Mouse (Mus musculus) liver, embryonic 14.5 days (tissue): ENCODE measurements at regions not wholly inside any gene's neighbourhood (a gene's known extent, or its start where the extent isn't known, plus 50 kb on each side); places are given as distances from the start of the nearest gene placed in this dataset.

ENCODE experiments used
- ATAC-seq: fragments of 200-750 bp; cut with Nextera tagmentation; 2 replicates; pipeline ENCODE4 v1.8.0; 2017; ENCODE audit warnings: moderate number of reproducible peaks, mild to moderate bottlenecking, moderate library complexity; ENCODE audit not compliant: insufficient read depth
- DNase-seq, 3 experiments: peaks; one replicate each; pipeline ENCODE4 v3.0.0-alpha.2; 2012 to 2013; ENCODE audit warnings: low read depth in 3 of 3, low spot score in 3 of 3
- H3K27ac ChIP-seq: fragments of 300-500 bp; sonication (generic); 2 replicates; pipeline ENCODE4 v1.5.1; 2014; ENCODE audit warnings: moderate library complexity, mild to moderate bottlenecking, control low read depth, inconsistent platforms
- H3K27me3 ChIP-seq: fragments of 300-500 bp; sonication (generic); 2 replicates; pipeline ENCODE4 v1.6.1; 2014; ENCODE audit warnings: mild to moderate bottlenecking, low read length, moderate library complexity; ENCODE audit not compliant: control insufficient read depth, insufficient read depth
- H3K36me3 ChIP-seq: fragments of 300-500 bp; sonication (generic); replicated peaks from 2 replicates; pipeline ENCODE4 v1.6.1; 2014; ENCODE audit warnings: low read depth; ENCODE audit not compliant: control insufficient read depth, insufficient read depth
- H3K4me1 ChIP-seq, 2 experiments: fragments of 200-500 bp in 1 of 2; fragments of 300-500 bp in 1 of 2; sonication (generic) in 1 of 2; replicated peaks; 2 replicates each; pipeline ENCODE4 v1.6.1; 2012 to 2014; ENCODE audit warnings: antibody characterized with exemption in 1 of 2, inconsistent platforms in 1 of 2, low read length in 1 of 2; ENCODE audit not compliant: control insufficient read depth in 2 of 2, insufficient read depth in 2 of 2
- H3K4me2 ChIP-seq: fragments of 300-500 bp; sonication (generic); 2 replicates; pipeline ENCODE4 v1.6.1; 2014; ENCODE audit warnings: low read depth, mild to moderate bottlenecking, control low read depth, moderate library complexity
- H3K4me3 ChIP-seq, 2 experiments: fragments of 200-500 bp in 1 of 2; fragments of 300-500 bp in 1 of 2; sonication (generic) in 1 of 2; 2 replicates each; pipeline ENCODE4 v1.5.1; 2012 to 2014; ENCODE audit warnings: low read depth in 2 of 2, low read length in 2 of 2, mild to moderate bottlenecking in 2 of 2, control low read depth in 1 of 2, inconsistent platforms in 1 of 2, moderate library complexity in 1 of 2; ENCODE audit not compliant: insufficient read depth in 1 of 2
- H3K9ac ChIP-seq: fragments of 300-500 bp; sonication (generic); replicated peaks from 2 replicates; pipeline ENCODE4 v1.6.1; 2014; ENCODE audit warnings: mild to moderate bottlenecking, control low read depth, moderate library complexity
- H3K9me3 ChIP-seq: fragments of 300-500 bp; sonication (generic); 2 replicates; pipeline ENCODE4 v1.6.1; 2016; ENCODE audit warnings: low read length, mixed read lengths; ENCODE audit not compliant: control insufficient read depth
- CTCF ChIP-seq: IDR thresholded peaks from 2 replicates; pipeline ENCODE4 v1.5.1; 2016; ENCODE audit warnings: antibody characterized with exemption, low read depth, control low read depth
- EP300 ChIP-seq: IDR thresholded peaks from 2 replicates; pipeline ENCODE4 v1.6.1; 2016; ENCODE audit warnings: antibody characterized with exemption, low read depth
- WGBS: fragments of 180-500 bp; shearing (Covaris S2); extraction: QIAGEN DNeasy Blood & Tissue Kit; methylation state at CpG from one replicate; pipeline ENCODE4 v1.1.7; 2014; ENCODE audit not compliant: insufficient replicate concordance; 5-methylcytosine and 5-hydroxymethylcytosine counted together

DNA sequence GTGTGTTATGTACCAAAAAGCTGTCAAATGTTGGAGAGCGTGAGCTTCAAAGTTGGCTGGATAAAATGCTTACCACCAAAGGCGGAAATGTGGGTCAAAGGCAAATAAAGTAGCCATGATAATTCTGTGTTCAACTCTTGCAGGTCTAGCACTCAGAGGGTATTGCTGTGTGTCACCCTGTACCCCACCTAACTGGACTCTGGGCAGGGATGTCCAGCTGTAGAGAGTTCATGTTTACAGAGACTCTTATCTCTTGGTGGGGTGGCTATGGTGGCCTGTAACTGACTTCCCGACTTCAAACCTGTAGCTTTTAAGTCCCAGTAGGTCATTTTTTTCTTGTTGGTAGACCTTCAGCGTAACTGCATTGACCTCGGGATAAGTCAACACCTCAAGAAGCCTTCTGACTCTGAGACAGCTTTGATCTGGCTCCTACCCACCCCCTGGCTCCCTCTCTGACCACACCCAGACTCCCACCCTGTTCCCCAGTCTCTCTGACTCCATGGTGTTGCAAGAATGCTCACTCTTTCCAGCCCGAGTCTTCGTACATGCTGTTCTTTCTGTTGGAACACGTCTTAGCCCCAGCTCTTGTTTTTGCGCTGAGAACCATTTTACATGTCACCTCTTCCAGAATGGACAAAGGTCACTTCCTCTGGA is 68.5 kb upstream of the Galnt15 start:
- Histone ChIP-seq H3K9me3 (no peaks in the 10 kb centered on the region), H3K4me3 (no peak overlapping the region), H3K27me3 (no peaks in the 10 kb centered on the region; the same call in 1 of the 2 replicates), H3K9ac (no peak overlapping the region), H3K4me2 (no peak overlapping the region), H3K4me1 (peaks cover 0 to 7% of the 10 kb centered on the region in 2 experiments; a peak in 1 of 4 replicates), H3K36me3 (no peaks in the 10 kb centered on the region), H3K27ac (no peak overlapping the region)
- ATAC-seq (no peak), DNase-seq (peak in 1 of 3 experiments; percentile 1)
- 62% methylated on average over 9 of the region's 9 CpGs for whole genome bisulfite sequencing
- TF ChIP-seq EP300 (no peak), CTCF (no peak)

DNA sequence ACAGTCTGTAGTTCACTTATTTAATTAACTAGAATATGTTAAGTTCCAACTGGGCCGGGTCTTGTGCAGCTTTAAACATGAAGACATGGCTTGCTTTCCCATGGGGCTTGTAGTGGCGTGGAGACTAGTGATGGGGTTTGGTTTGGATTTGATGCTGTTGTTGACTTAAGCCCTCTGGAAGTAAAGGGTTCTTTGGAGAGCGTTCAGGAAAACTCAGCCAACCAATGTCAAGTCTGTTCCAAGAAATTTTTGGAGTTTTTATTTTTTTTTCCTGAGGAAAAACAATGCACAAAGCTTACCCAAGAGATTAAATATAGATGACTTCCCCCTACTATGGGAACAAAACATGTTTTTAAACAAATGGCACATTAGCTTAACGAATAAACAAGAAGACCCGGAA is 67.3 kb upstream of the Galnt15 start:
- TF ChIP-seq EP300, result no peak
- TF ChIP-seq CTCF, result no peak
- H3K4me1 ChIP-seq, result peaks cover 0 to 7% of the 10 kb centered on the region in 2 experiments; a peak in 1 of 4 replicates
- no peaks in the 10 kb centered on the region for H3K9me3 ChIP-seq
- no peak for DNase-seq
- no peak overlapping the region for H3K9ac ChIP-seq
- H3K27ac ChIP-seq, result no peak overlapping the region
- no peaks in the 10 kb centered on the region for H3K36me3 ChIP-seq
- H3K4me3 ChIP-seq, result no peak overlapping the region
- WGBS, result 72% methylated on average over 5 of the region's 5 CpGs
- H3K4me2 ChIP-seq, result no peak overlapping the region
- ATAC-seq, result no peak
- H3K27me3 ChIP-seq, result no peaks in the 10 kb centered on the region; the same call in 1 of the 2 replicates

DNA sequence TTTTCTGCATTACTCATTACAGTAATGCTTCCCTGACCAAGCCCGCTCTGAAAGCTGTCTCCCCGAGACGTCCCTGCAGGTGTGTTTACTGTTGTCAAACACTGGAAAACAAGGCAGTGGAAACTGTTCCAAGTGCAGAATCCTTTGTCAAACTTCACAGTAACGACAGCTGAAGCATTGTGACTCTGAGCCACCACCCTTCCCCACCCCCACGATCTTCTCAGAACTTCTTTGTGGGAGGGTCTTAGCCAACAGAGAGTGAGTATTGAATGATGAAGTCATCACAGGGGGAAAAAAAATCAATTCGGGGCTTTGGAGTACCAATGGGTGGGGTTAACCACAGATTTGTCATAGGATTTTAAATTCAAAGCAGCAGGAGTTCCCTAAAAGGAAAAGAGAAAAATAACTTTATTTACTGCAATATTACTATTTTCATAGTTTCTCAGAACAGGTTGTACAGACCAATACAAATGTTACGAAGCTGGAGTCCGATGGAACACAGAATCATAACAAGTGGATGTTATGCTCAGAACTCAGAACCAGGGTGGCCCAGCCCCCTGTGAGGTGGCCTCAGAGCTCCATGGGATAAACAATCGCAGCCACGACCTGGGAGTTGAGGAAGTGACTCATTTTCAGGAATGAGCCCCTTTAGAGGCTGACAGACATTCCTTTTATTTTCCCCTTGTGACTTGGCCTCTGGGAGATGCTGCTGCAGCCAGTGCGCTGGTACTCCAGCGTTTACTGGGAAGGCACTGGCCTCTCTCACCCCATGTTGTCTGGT is 65.5 kb upstream of the Galnt15 start:
- Histone ChIP-seq H3K36me3 (no peaks in the 10 kb centered on the region), H3K4me2 (no peak overlapping the region), H3K27me3 (no peaks in the 10 kb centered on the region; the same call in 1 of the 2 replicates), H3K9me3 (no peaks in the 10 kb centered on the region), H3K9ac (no peak overlapping the region), H3K4me3 (no peak overlapping the region), H3K4me1 (peaks cover 0 to 7% of the 10 kb centered on the region in 2 experiments; a peak in 1 of 4 replicates), H3K27ac (no peak overlapping the region)
- TF ChIP-seq EP300 (no peak), CTCF (no peak)
- ATAC-seq, result no peak
- DNase-seq, result no peak
- 31% methylated on average over 12 of the region's 12 CpGs for WGBS

DNA sequence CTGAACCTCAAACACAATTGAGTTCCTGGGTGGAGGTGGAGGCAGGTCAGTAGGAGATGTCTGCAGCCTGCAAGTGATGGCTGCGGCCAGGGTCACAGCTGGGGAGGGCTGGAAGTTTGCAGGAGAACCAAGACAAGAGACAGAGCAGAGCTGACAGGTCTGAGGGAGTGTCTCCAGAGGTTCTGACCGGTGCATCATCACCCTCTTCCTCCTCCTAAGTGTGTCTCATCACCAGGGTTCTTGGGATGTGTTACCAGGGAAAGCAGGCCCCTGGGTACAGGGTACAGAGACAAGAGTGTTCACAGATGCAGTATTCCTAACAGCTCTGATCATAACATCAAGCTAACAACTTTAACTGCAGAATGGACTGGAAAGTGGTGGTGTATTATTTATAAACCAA is 64.7 kb upstream of the Galnt15 start:
- no peak for ATAC-seq
- Histone ChIP-seq H3K4me3 (no peak overlapping the region), H3K4me1 (peaks cover under 1 to 9% of the 10 kb centered on the region in 2 experiments; a peak in 3 of 4 replicates), H3K27ac (no peak overlapping the region), H3K4me2 (no peak overlapping the region), H3K27me3 (no peaks in the 10 kb centered on the region; the same call in 1 of the 2 replicates), H3K9me3 (no peaks in the 10 kb centered on the region), H3K9ac (no peak overlapping the region), H3K36me3 (no peaks in the 10 kb centered on the region)
- DNase-seq, result no peak
- WGBS, result 23% methylated on average over 2 of the region's 2 CpGs
- no peak for TF ChIP-seq EP300
- no peak for TF ChIP-seq CTCF

DNA sequence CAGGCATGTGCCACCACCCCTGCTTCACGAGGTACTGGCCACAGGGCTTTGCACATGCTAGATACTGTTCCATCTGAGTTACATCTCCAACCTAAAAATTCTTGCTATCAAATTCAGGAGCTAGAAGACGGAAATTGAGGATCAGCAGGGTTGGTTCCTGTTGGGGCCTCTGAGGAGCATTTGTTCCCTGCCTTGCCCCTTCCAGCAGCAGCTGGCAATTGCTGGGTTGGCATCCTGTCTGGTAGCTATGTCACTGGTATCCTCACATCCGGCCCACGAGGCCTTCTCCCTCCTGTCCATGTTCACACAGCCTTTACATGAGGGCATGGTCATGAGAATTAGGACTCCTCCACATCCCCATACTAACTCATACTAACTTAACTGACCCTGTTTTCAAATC is 64.0 kb upstream of the Galnt15 start:
- H3K4me3 ChIP-seq, result no peak overlapping the region
- H3K27ac ChIP-seq, result no peak overlapping the region
- H3K4me2 ChIP-seq, result no peak overlapping the region
- no peak for DNase-seq
- TF ChIP-seq EP300 (no peak), CTCF (no peak)
- ATAC-seq, result no peak
- H3K4me1 ChIP-seq, result peaks cover 8 to 16% of the 10 kb centered on the region in 2 experiments
- 59% methylated on average over 4 of the region's 4 CpGs for WGBS
- H3K27me3 ChIP-seq, result no peaks in the 10 kb centered on the region; the same call in 1 of the 2 replicates
- H3K9me3 ChIP-seq, result no peaks in the 10 kb centered on the region
- H3K9ac ChIP-seq, result no peak overlapping the region
- no peaks in the 10 kb centered on the region for H3K36me3 ChIP-seq
